Mouse (Mus musculus) urinary bladder, postnatal 25 days (tissue): ENCODE results near the gene Ksr1.
A peak's percentile ranks its signal among the peaks of the same experiment; 100 is the strongest.

Source experiments
- DNase-seq: peaks from one replicate; pipeline ENCODE4 v3.0.0; 2022; ENCODE audit warnings: low spot score

Ksr1 gene

GRCm38 (mm10) chr11:79093386-79093906 lies 52.8 kb downstream of the Ksr1 start:
- no peak for DNase-seq

- no peak for DNase-seq
These were observed 53.4 kb downstream of the Ksr1 start for GRCm38 (mm10) chr11:79092802-79093201.

- no peak for DNase-seq
These were observed 54.0 kb downstream of the Ksr1 start for GRCm38 (mm10) chr11:79092245-79092644.

GRCm38 (mm10) chr11:79089756-79090155 lies 56.5 kb downstream of the Ksr1 start:
- no peak for DNase-seq

- no peak for DNase-seq
These were observed 57.2 kb downstream of the Ksr1 start for GRCm38 (mm10) chr11:79089027-79089426.

GRCm38 (mm10) chr11:79088325-79088724 lies 57.9 kb downstream of the Ksr1 start:
- DNase-seq: no peak

GRCm38 (mm10) chr11:79087731-79088311 lies 58.4 kb downstream of the Ksr1 start:
- no peak for DNase-seq

- DNase-seq: no peak
These were observed 59.4 kb downstream of the Ksr1 start for GRCm38 (mm10) chr11:79086787-79087186.

- DNase-seq: no peak
These were observed 61.1 kb downstream of the Ksr1 start for GRCm38 (mm10) chr11:79085059-79085458.

- DNase-seq: no peak
These were observed 63.2 kb downstream of the Ksr1 start for GRCm38 (mm10) chr11:79083018-79083441.

- DNase-seq: peak; percentile 39
These were observed 65.0 kb downstream of the Ksr1 start for GRCm38 (mm10) chr11:79080965-79081891.

- DNase-seq: no peak
These were observed 66.1 kb downstream of the Ksr1 start for GRCm38 (mm10) chr11:79080081-79080480.

GRCm38 (mm10) chr11:79076484-79076883 lies 69.7 kb downstream of the Ksr1 start:
- no peak for DNase-seq

- no peak for DNase-seq
These were observed 71.2 kb downstream of the Ksr1 start for GRCm38 (mm10) chr11:79075044-79075443.

GRCm38 (mm10) chr11:79074611-79075010 lies 71.6 kb downstream of the Ksr1 start:
- DNase-seq: no peak

- DNase-seq: no peak
These were observed 72.6 kb downstream of the Ksr1 start for GRCm38 (mm10) chr11:79073583-79073982.

- DNase-seq: no peak
These were observed 74.1 kb downstream of the Ksr1 start for GRCm38 (mm10) chr11:79072108-79072507.

GRCm38 (mm10) chr11:79071082-79071972 lies 74.9 kb downstream of the Ksr1 start:
- no peak for DNase-seq

GRCm38 (mm10) chr11:79069453-79070153 lies 76.6 kb downstream of the Ksr1 start:
- DNase-seq: no peak

- no peak for DNase-seq
These were observed 79.0 kb downstream of the Ksr1 start for GRCm38 (mm10) chr11:79067172-79067571.

GRCm38 (mm10) chr11:79066191-79066530 lies 80.0 kb downstream of the Ksr1 start:
- DNase-seq: no peak
